Mouse (Mus musculus) midbrain, postnatal 0 days (tissue): ENCODE data around the gene Tmem86b. TPM values are rescaled to one million over a fixed set of nuclear protein-coding genes. Genes with fewer than 3 reads are reported as not detected.
"Not testable (repeated sequence)": the region's sequence is repeated elsewhere in the genome, so short reads cannot be mapped to it uniquely, and the experiment has no call there.

Experiments used
- ATAC-seq: fragments of 200-750 bp; cut with Nextera tagmentation; 2 replicates; pipeline ENCODE4 v1.8.0; 2017; ENCODE audit warnings: moderate number of reproducible peaks, mild to moderate bottlenecking, moderate TSS enrichment, moderate library complexity; ENCODE audit not compliant: low FRiP score
- DNase-seq: peaks from one replicate; pipeline ENCODE4 v3.0.0-alpha.2; 2015; ENCODE audit warnings: low spot score
- H3K27ac ChIP-seq: fragments of 300-500 bp; sonication (generic); 2 replicates; pipeline ENCODE4 v1.5.1; 2014; ENCODE audit warnings: low read depth, mild to moderate bottlenecking, low read length, mixed read lengths
- H3K27me3 ChIP-seq: fragments of 300-500 bp; sonication (generic); 2 replicates; pipeline ENCODE4 v1.6.1; 2014; ENCODE audit warnings: low read length, control low read depth, mixed read lengths; ENCODE audit not compliant: insufficient read depth
- H3K36me3 ChIP-seq: fragments of 300-500 bp; sonication (generic); 2 replicates; pipeline ENCODE4 v1.6.1; 2014; ENCODE audit warnings: low read length, control low read depth, mixed read lengths; ENCODE audit not compliant: insufficient read depth
- H3K4me1 ChIP-seq: fragments of 300-500 bp; sonication (generic); 2 replicates; pipeline ENCODE4 v1.6.1; 2014; ENCODE audit warnings: mild to moderate bottlenecking, control low read depth, antibody characterized with exemption, low read length, mixed read lengths; ENCODE audit not compliant: insufficient read depth
- H3K4me2 ChIP-seq: fragments of 300-500 bp; sonication (generic); 2 replicates; pipeline ENCODE4 v1.6.1; 2014; ENCODE audit warnings: low read depth, mild to moderate bottlenecking, low read length, mixed read lengths; ENCODE audit not compliant: poor library complexity, severe bottlenecking
- H3K4me3 ChIP-seq: fragments of 300-500 bp; sonication (generic); 2 replicates; pipeline ENCODE4 v1.5.1; 2014; ENCODE audit warnings: low read depth, mild to moderate bottlenecking, low read length, moderate library complexity
- H3K9ac ChIP-seq: fragments of 300-500 bp; sonication (generic); replicated peaks from 2 replicates; pipeline ENCODE4 v1.6.1; 2014; ENCODE audit warnings: mild to moderate bottlenecking, low read length, moderate library complexity, mixed read lengths; ENCODE audit not compliant: poor library complexity, severe bottlenecking
- H3K9me3 ChIP-seq: fragments of 300-500 bp; sonication (generic); 2 replicates; pipeline ENCODE4 v1.6.1; 2016; ENCODE audit warnings: low read length, control low read depth
- CTCF ChIP-seq: IDR thresholded peaks from 2 replicates; pipeline ENCODE4 v1.5.1; 2016; ENCODE audit warnings: antibody characterized with exemption, mild to moderate bottlenecking
- WGBS: fragments of 180-500 bp; shearing (Covaris S2); extraction: QIAGEN DNeasy Blood & Tissue Kit; methylation state at CpG from one replicate; pipeline ENCODE4 v1.1.7; 2014; 5-methylcytosine and 5-hydroxymethylcytosine counted together
- microRNA-seq: library from miRNA; unstranded; fragments of <30 nt; microRNA quantifications from one replicate; pipeline ENCODE4, GENCODE M21; 2016; ENCODE audit warnings: borderline number of aligned reads
- polyA plus RNA-seq: library from polyadenylated mRNA; unstranded; fragments of >200 nt; fragmentation: Nextera tagmentation; extraction: Ambion mirVana; gene quantifications from 2 replicates; pipeline ENCODE4 v1.2.1, GENCODE M21; 2015
- total RNA-seq: library from RNA; depleted of rRNA; stranded (reverse); fragments of >200 nt; gene quantifications from 2 replicates; pipeline ENCODE4 v1.2.3, GENCODE M21; 2014; rRNA removed

Gene Tmem86b
- total and polyA plus RNA-seq, 2 experiments from 2014 or later = 1.00 to 17.4 TPM

DNA sequence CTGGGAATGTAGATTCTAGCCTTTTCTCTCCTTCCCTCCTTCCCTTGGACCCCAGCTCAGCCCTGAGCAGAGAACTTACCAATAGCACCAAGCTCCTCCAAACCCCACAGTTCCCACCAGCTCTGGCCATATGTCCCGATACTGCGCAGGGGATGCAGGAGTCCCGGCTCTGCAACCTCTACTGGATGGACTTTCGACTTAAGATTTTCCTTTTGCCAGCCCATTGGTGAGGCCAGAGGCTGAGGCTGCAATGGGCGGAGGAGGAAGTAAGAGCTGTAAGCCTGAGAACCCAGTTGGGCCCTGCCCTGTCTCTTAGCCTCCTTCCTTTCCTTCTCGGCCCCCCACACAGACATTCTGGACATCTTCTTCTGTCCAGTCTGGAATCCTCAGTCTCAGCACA lies 28.3 kb downstream of the Tmem86b start:
- H3K27me3 ChIP-seq = no peaks in the 10 kb centered on the region
- H3K36me3 ChIP-seq = no peaks in the 10 kb centered on the region
- DNase-seq (no peak), ATAC-seq (no peak)
- H3K4me3 ChIP-seq = no peak overlapping the region
- 0 out of 2 replicates have a peak, but pooled peaks cover 6% of the 10 kb centered on the region for H3K9me3 ChIP-seq
- H3K4me1 ChIP-seq = no peaks in the 10 kb centered on the region
- no peak for TF ChIP-seq CTCF
- 89% methylated on average over 6 of the region's 6 CpGs for WGBS
- H3K4me2 ChIP-seq = no peak overlapping the region
- no peak overlapping the region for H3K9ac ChIP-seq
- no peak overlapping the region for H3K27ac ChIP-seq

DNA sequence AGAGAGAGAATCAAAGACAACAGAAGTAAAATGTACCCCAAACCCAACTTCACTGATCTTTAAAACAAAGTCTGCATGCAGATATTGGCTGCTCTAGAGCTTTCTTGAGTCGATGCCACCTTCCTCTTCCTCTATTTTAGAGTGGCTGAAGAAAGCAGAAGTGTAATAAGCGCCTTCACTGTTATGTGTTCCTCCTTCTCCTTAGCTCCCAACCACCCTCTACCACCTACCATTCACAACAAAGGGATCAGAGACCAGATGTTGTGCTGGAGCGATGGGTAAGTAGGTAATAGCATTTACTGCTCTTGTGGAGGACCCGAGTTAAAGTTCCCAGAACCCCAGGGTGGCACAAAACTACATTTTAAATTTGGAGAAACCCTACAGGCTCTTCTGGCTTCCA lies 34.2 kb downstream of the Tmem86b start:
- H3K4me1 ChIP-seq, H3K9me3 ChIP-seq, DNase-seq, H3K9ac ChIP-seq, H3K27me3 ChIP-seq, H3K27ac ChIP-seq, ATAC-seq, H3K4me2 ChIP-seq, H3K4me3 ChIP-seq, H3K36me3 ChIP-seq: not testable (repeated sequence)
- 72% methylated on average over 4 of the region's 4 CpGs for WGBS

DNA sequence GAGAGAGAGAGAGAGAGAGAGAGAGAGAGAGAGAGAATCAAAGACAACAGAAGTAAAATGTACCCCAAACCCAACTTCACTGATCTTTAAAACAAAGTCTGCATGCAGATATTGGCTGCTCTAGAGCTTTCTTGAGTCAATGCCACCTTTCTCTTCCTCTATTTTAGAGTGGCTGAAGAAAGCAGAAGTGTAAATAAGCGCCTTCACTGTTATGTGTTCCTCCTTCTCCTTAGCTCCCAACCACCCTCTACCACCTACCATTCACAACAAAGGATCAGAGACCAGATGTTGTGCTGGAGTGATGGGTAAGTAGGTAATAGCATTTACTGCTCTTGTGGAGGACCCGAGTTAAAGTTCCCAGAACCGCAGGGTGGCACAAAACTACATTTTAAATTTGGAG lies 49.7 kb downstream of the Tmem86b start:
- 81% methylated on average over 3 of the region's 3 CpGs for WGBS
- H3K27ac ChIP-seq, H3K27me3 ChIP-seq, H3K9me3 ChIP-seq, H3K4me2 ChIP-seq, H3K9ac ChIP-seq, H3K4me1 ChIP-seq, DNase-seq, H3K36me3 ChIP-seq, ATAC-seq, H3K4me3 ChIP-seq: not testable (repeated sequence)

Small RNA genes lying within 50 kb of the gene (microRNA-seq; reads per million reads assigned to microRNA genes)
- gene Gm23577 = not detected

Other genes with a start within 250 kb of the Tmem86b start
- gene Gp6, start 233.7 kb downstream of the Tmem86b start, total RNA-seq = not detected in 2 replicates
- not detected in 2 replicates for gene Gp6, start 233.7 kb downstream of the Tmem86b start, polyA plus RNA-seq
- 61.3 and 75.9 TPM in 2 replicates for gene Rdh13, start 185.8 kb downstream of the Tmem86b start, total RNA-seq
- 45.3 and 45.4 TPM in 2 replicates for gene Rdh13, start 185.8 kb downstream of the Tmem86b start, polyA plus RNA-seq
- 3.9 and 13.3 TPM in 2 replicates for gene Eps8l1, start 170.7 kb downstream of the Tmem86b start, total RNA-seq
- gene Eps8l1, start 170.7 kb downstream of the Tmem86b start, polyA plus RNA-seq = 5.2 and 7.4 TPM in 2 replicates
- gene Ppp1r12c, start 129.7 kb downstream of the Tmem86b start, total RNA-seq = 75.5 and 114 TPM in 2 replicates
- gene Ppp1r12c, start 129.7 kb downstream of the Tmem86b start, polyA plus RNA-seq = 34.6 and 35.0 TPM in 2 replicates
- gene Tnnt1, start 115.0 kb downstream of the Tmem86b start, total RNA-seq = 2.9 and 4.2 TPM in 2 replicates
- 3.3 and 4.1 TPM in 2 replicates for gene Tnnt1, start 115.0 kb downstream of the Tmem86b start, polyA plus RNA-seq
- 4.1 TPM in 1 of 2 replicates, not detected in the other for gene Tnni3, start 107.2 kb downstream of the Tmem86b start, total RNA-seq
- 1.4 and 1.7 TPM in 2 replicates for gene Tnni3, start 107.2 kb downstream of the Tmem86b start, polyA plus RNA-seq
- gene Dnaaf3, start 99.0 kb downstream of the Tmem86b start, total RNA-seq = 0.80 and 2.4 TPM in 2 replicates
- 1.3 and 1.7 TPM in 2 replicates for gene Dnaaf3, start 99.0 kb downstream of the Tmem86b start, polyA plus RNA-seq
- 84.7 and 147 TPM in 2 replicates for gene Syt5, start 83.9 kb downstream of the Tmem86b start, total RNA-seq
- gene Syt5, start 83.9 kb downstream of the Tmem86b start, polyA plus RNA-seq = 184 and 194 TPM in 2 replicates
- gene Ptprh, start 27.4 kb downstream of the Tmem86b start, total RNA-seq = 2.4 and 3.6 TPM in 2 replicates
- 1.1 and 1.3 TPM in 2 replicates for gene Ptprh, start 27.4 kb downstream of the Tmem86b start, polyA plus RNA-seq
- 103 and 131 TPM in 2 replicates for gene Ppp6r1, start 27.6 kb upstream of the Tmem86b start, total RNA-seq
- 7.7 and 10.1 TPM in 2 replicates for gene Ppp6r1, start 27.6 kb upstream of the Tmem86b start, polyA plus RNA-seq
- 247 TPM in 2 replicates for gene Hspbp1, start 53.6 kb upstream of the Tmem86b start, total RNA-seq
- gene Hspbp1, start 53.6 kb upstream of the Tmem86b start, polyA plus RNA-seq = 193 and 199 TPM in 2 replicates
- gene Brsk1, start 59.2 kb upstream of the Tmem86b start, total RNA-seq = 202 and 226 TPM in 2 replicates
- gene Brsk1, start 59.2 kb upstream of the Tmem86b start, polyA plus RNA-seq = 6.9 and 7.2 TPM in 2 replicates
- not detected in 2 replicates for gene Tmem150b, start 93.8 kb upstream of the Tmem86b start, total RNA-seq
- gene Tmem150b, start 93.8 kb upstream of the Tmem86b start, polyA plus RNA-seq = 0.23 TPM in 1 of 2 replicates, not detected in the other
- gene Kmt5c, start 108.7 kb upstream of the Tmem86b start, total RNA-seq = 38.9 and 48.8 TPM in 2 replicates
- gene Kmt5c, start 108.7 kb upstream of the Tmem86b start, polyA plus RNA-seq = 33.1 and 35.7 TPM in 2 replicates
- 6.8 and 12.1 TPM in 2 replicates for gene Cox6b2, start 121.7 kb upstream of the Tmem86b start, total RNA-seq
- gene Cox6b2, start 121.7 kb upstream of the Tmem86b start, polyA plus RNA-seq = 33.6 and 43.9 TPM in 2 replicates
- gene Fam71e2, start 139.9 kb upstream of the Tmem86b start, total RNA-seq = not detected in 2 replicates
- gene Fam71e2, start 139.9 kb upstream of the Tmem86b start, polyA plus RNA-seq = not detected in 2 replicates
- gene Il11, start 151.4 kb upstream of the Tmem86b start, total RNA-seq = 1.4 and 2.0 TPM in 2 replicates
- 1.7 and 2.5 TPM in 2 replicates for gene Il11, start 151.4 kb upstream of the Tmem86b start, polyA plus RNA-seq
- not detected in 2 replicates for gene Tmem190, start 151.5 kb upstream of the Tmem86b start, total RNA-seq
- gene Tmem190, start 151.5 kb upstream of the Tmem86b start, polyA plus RNA-seq = 0.39 and 0.48 TPM in 2 replicates
- 14.6 and 16.6 TPM in 2 replicates for gene Tmem238, start 158.2 kb upstream of the Tmem86b start, total RNA-seq
- gene Tmem238, start 158.2 kb upstream of the Tmem86b start, polyA plus RNA-seq = 16.0 and 18.2 TPM in 2 replicates
- 131 and 177 TPM in 2 replicates for gene Rpl28, start 161.5 kb upstream of the Tmem86b start, total RNA-seq
- gene Rpl28, start 161.5 kb upstream of the Tmem86b start, polyA plus RNA-seq = 289 TPM in 2 replicates
- gene Ube2s, start 181.2 kb upstream of the Tmem86b start, total RNA-seq = 264 and 276 TPM in 2 replicates
- 207 and 210 TPM in 2 replicates for gene Ube2s, start 181.2 kb upstream of the Tmem86b start, polyA plus RNA-seq
- gene Shisa7, start 213.3 kb upstream of the Tmem86b start, total RNA-seq = 51.4 and 68.5 TPM in 2 replicates
- 9.3 and 10.1 TPM in 2 replicates for gene Shisa7, start 213.3 kb upstream of the Tmem86b start, polyA plus RNA-seq
- gene Isoc2b, start 238.8 kb upstream of the Tmem86b start, total RNA-seq = 1.0 and 2.0 TPM in 2 replicates
- gene Isoc2b, start 238.8 kb upstream of the Tmem86b start, polyA plus RNA-seq = 3.7 and 5.8 TPM in 2 replicates
- gene Isoc2a, start 245.7 kb upstream of the Tmem86b start, total RNA-seq = 5.8 and 7.7 TPM in 2 replicates
- 0.38 and 0.52 TPM in 2 replicates for gene Isoc2a, start 245.7 kb upstream of the Tmem86b start, polyA plus RNA-seq